Mouse (Mus musculus) ES-E14 (cell line): ENCODE data around the gene Kcnd2.

ENCODE experiments used
- CHD2 ChIP-seq: IDR thresholded peaks from 2 replicates; pipeline ENCODE4 v1.6.1; 2014; ENCODE audit warnings: mild to moderate bottlenecking, low read depth, low read length, inconsistent platforms
- HCFC1 ChIP-seq: IDR thresholded peaks from 2 replicates; pipeline ENCODE4 v1.6.1; 2012; ENCODE audit warnings: low read length, inconsistent platforms, borderline replicate concordance; ENCODE audit not compliant: insufficient read depth
- MAFK ChIP-seq: IDR thresholded peaks from 2 replicates; pipeline ENCODE4 v1.6.1; 2014; ENCODE audit warnings: mild to moderate bottlenecking, low read depth, low read length, inconsistent platforms; ENCODE audit not compliant: insufficient read depth
- ZC3H11A ChIP-seq: IDR thresholded peaks from 2 replicates; pipeline ENCODE4 v1.6.1; 2012; ENCODE audit warnings: low read depth, mild to moderate bottlenecking, inconsistent platforms, low read length, borderline replicate concordance
- ZNF384 ChIP-seq: IDR thresholded peaks from 2 replicates; pipeline ENCODE4 v1.6.1; 2012; ENCODE audit warnings: low read depth, low read length, inconsistent platforms

DNA sequence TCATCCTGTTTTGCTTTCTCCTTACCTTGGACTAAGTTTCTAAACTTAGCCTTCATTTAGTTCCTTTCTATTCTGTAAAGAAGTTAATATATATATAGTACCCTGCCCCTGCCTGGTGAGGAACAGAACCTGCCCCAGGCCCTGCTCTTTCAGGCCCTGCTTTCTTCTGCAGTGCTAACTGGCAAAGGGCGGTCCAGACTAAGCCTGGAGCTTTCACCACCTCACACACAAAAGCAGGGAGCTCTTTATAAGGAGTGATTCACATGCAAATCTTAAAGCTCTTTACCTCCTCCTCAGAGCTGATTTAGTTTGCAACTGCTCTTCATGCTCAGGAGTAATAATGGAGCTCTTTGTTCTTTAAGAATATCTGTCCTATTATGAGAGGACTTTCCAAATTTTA is 109.9 kb downstream of the Kcnd2 start:
- TF ChIP-seq ZC3H11A (no peak), CHD2 (no peak), ZNF384 (no peak), MAFK (no peak), HCFC1 (no peak)
